Mouse (Mus musculus): ENCODE measurements around the gene Plk3. TPM values are rescaled to one million over a fixed set of nuclear protein-coding genes. Genes with fewer than 3 reads are reported as not detected.

Plk3 gene
- polyA plus RNA-seq, 1 experiment from 2014 or later: 17.7 TPM

GRCm38 (mm10) chr4:117094626-117095361, 39.0 kb downstream of the Plk3 start:
- no peak overlapping the region for H3K4me2 ChIP-seq
- H3K4me1 ChIP-seq: peaks cover 32% of the 10 kb centered on the region
- H3K36me3 ChIP-seq (replicated peaks): no peaks in the 10 kb centered on the region
- peaks cover 33% of the 10 kb centered on the region for H3K27me3 ChIP-seq
- no peaks in the 10 kb centered on the region for H3K9me3 ChIP-seq
- no peak for ATAC-seq (ENCODE audit: low FRiP score)
- no peak overlapping the region for H3K4me3 ChIP-seq (replicated peaks)
- no peak overlapping the region for H3K9ac ChIP-seq
- WGBS: 80% methylated on average over 3 of the region's 3 CpGs
- H3K27ac ChIP-seq: no peak overlapping the region

- H3K4me2 ChIP-seq: no peak overlapping the region
- H3K4me1 ChIP-seq: peaks cover 4% of the 10 kb centered on the region
- H3K4me3 ChIP-seq (replicated peaks): no peak overlapping the region
- ATAC-seq (ENCODE audit: low FRiP score): no peak
- H3K9ac ChIP-seq: no peak overlapping the region
- H3K36me3 ChIP-seq (replicated peaks): peaks cover 12% of the 10 kb centered on the region
- peaks cover 11% of the 10 kb centered on the region for H3K27me3 ChIP-seq
- WGBS: 89% methylated on average over 7 of the region's 7 CpGs
- H3K9me3 ChIP-seq: no peaks in the 10 kb centered on the region
- no peak overlapping the region for H3K27ac ChIP-seq
These were observed 43.2 kb downstream of the Plk3 start for GRCm38 (mm10) chr4:117090586-117090985.

DNA sequence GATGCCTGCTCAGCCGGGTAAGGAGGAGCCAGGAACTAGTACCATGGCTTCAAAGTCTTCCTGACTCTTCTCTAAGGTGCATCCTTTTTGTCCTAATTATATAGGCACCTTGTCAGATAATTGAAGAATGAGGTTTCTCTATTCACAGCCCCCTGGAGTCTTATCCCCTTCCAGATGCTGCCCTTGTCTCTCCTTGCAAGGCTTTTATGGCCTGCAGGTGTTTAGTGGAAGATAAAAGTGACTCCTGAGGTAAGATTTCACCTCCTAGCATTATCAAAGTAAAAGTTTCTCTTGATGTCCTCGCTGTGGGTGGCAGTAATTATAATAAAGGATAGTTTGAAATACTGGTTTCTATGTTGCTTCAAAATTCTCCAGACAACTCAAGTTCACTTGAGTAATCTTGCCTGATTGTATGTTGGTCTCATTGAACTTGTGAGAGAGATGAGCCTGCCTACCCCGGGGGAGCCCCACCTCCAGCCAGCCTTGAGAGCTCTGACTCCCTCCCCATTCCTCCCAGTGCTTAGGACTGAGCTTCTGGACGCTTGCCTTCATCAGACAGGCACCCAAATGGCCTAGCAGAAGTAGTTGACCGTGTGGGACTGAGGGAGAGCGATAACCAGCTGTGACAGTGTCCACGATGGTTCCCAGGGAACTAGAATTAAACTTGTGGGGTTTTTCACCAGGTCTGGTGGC, 45.7 kb downstream of the Plk3 start:
- no peak for ATAC-seq (ENCODE audit: low FRiP score)
- no peaks in the 10 kb centered on the region for H3K4me1 ChIP-seq

More for the DNA sequence above, 45.7 kb downstream of the Plk3 start:
- no peak overlapping the region for H3K9ac ChIP-seq
- 82% methylated on average over 7 of the region's 7 CpGs for WGBS
- H3K9me3 ChIP-seq: no peaks in the 10 kb centered on the region
- H3K4me3 ChIP-seq (replicated peaks): no peak overlapping the region
- peaks cover 17% of the 10 kb centered on the region for H3K36me3 ChIP-seq (replicated peaks)
- no peaks in the 10 kb centered on the region for H3K27me3 ChIP-seq
- H3K27ac ChIP-seq: no peak overlapping the region
- H3K4me2 ChIP-seq: no peak overlapping the region

Small RNA genes within 50 kb of the gene (microRNA-seq; reads per million reads assigned to microRNA genes)
- gene Gm22398: not detected

Other genes with a start within 250 kb of the Plk3 start
- 76.0 and 78.0 TPM in 2 replicates for gene Urod, start 139.6 kb downstream of the Plk3 start, polyA plus RNA-seq (2016; fragmentation: Nextera tagmentation; extraction: Ambion mirVana)
- 17.1 and 21.2 TPM in 2 replicates for gene Hectd3, start 138.6 kb downstream of the Plk3 start, polyA plus RNA-seq (2016; fragmentation: Nextera tagmentation; extraction: Ambion mirVana)
- gene Eif2b3, start 114.6 kb downstream of the Plk3 start, polyA plus RNA-seq (2016; fragmentation: Nextera tagmentation; extraction: Ambion mirVana): 41.0 and 44.1 TPM in 2 replicates
- gene Ptch2, start 37.9 kb downstream of the Plk3 start, polyA plus RNA-seq (2016; fragmentation: Nextera tagmentation; extraction: Ambion mirVana): 5.9 and 6.7 TPM in 2 replicates
- 3.2 and 5.2 TPM in 2 replicates for gene Btbd19, start 8.2 kb downstream of the Plk3 start, polyA plus RNA-seq (2016; fragmentation: Nextera tagmentation; extraction: Ambion mirVana)
- not detected in 2 replicates for gene Tctex1d4, start 7.2 kb downstream of the Plk3 start, polyA plus RNA-seq (2016; fragmentation: Nextera tagmentation; extraction: Ambion mirVana)
- gene Rps8, start 22.3 kb upstream of the Plk3 start, polyA plus RNA-seq (2016; fragmentation: Nextera tagmentation; extraction: Ambion mirVana): 668 and 669 TPM in 2 replicates
- 97.4 and 101 TPM in 2 replicates for gene Kif2c, start 48.7 kb upstream of the Plk3 start, polyA plus RNA-seq (2016; fragmentation: Nextera tagmentation; extraction: Ambion mirVana)
- 7.8 and 8.4 TPM in 2 replicates for gene Tmem53, start 118.0 kb upstream of the Plk3 start, polyA plus RNA-seq (2016; fragmentation: Nextera tagmentation; extraction: Ambion mirVana)
- 0.23 and 0.33 TPM in 2 replicates for gene Armh1, start 118.2 kb upstream of the Plk3 start, polyA plus RNA-seq (2016; fragmentation: Nextera tagmentation; extraction: Ambion mirVana)